Mouse (Mus musculus): Measurements from ENCODE around the gene Ndufa7. TPM values are rescaled to one million over a fixed set of nuclear protein-coding genes. Genes with fewer than 3 reads are reported as not detected.
"Not testable (repeated sequence)": the region's sequence is repeated elsewhere in the genome, so short reads cannot be mapped to it uniquely, and the experiment has no call there.

The Ndufa7 gene
- polyA plus RNA-seq, 1 experiment from 2014 or later, result 517 TPM

- not testable (repeated sequence) for H3K27me3 ChIP-seq (replicated peaks; ENCODE audit: control insufficient read depth, insufficient read depth, low read length); H3K36me3 ChIP-seq (ENCODE audit: control insufficient read depth, insufficient read depth, low read length); H3K4me3 ChIP-seq (ENCODE audit: low read length); H3K4me2 ChIP-seq (ENCODE audit: low read length); H3K27ac ChIP-seq (ENCODE audit: low read depth, low read length); H3K9ac ChIP-seq (ENCODE audit: low read depth, low read length); H3K9me3 ChIP-seq (ENCODE audit: control insufficient read depth, low read length); H3K4me1 ChIP-seq (ENCODE audit: control insufficient read depth, insufficient read depth, low read depth, low read length); ATAC-seq
- 91% methylated on average over 7 of the region's 11 CpGs for WGBS
Observed at GRCm38 (mm10) chr17:33884320-33884719, 59.9 kb downstream of the Ndufa7 start.

DNA sequence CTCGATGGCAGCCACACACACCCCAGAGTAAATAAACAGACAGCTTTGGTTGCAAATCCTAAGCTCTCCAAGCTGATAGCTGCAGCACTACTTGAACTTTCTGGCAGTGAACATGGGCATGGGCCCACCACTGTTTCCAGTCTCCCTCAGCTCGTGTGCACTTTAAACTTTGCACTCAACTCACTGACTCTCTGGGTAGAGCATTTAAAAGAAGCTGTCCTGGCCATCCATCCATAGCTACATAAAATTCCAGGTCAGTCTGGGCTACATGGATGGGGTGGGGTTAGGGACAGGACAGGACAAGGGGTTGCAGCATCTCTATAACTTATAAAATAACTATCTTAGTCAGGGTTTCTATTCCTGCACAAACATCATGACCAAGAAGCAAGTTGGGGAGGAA, 63.4 kb downstream of the Ndufa7 start:
- not testable (repeated sequence) for H3K27me3 ChIP-seq (replicated peaks; ENCODE audit: control insufficient read depth, insufficient read depth, low read length); H3K27ac ChIP-seq (ENCODE audit: low read depth, low read length); H3K4me2 ChIP-seq (ENCODE audit: low read length); ATAC-seq; H3K36me3 ChIP-seq (ENCODE audit: control insufficient read depth, insufficient read depth, low read length); H3K9ac ChIP-seq (ENCODE audit: low read depth, low read length); H3K9me3 ChIP-seq (ENCODE audit: control insufficient read depth, low read length); H3K4me3 ChIP-seq (ENCODE audit: low read length); H3K4me1 ChIP-seq (ENCODE audit: control insufficient read depth, insufficient read depth, low read depth, low read length)
- WGBS, result 87% methylated on average over 2 of the region's 2 CpGs

Small RNAs within 50 kb of the gene (microRNA-seq; reads per million reads assigned to microRNA genes)
- gene Gm27740, result not detected

Other genes with a start within 250 kb of the Ndufa7 start
- gene Zfp414, start 195.5 kb upstream of the Ndufa7 start, polyA plus RNA-seq (2015; fragmentation: Nextera tagmentation; extraction: Ambion mirVana), result 50.9 and 71.0 TPM in 2 replicates
- 0.15 and 0.51 TPM in 2 replicates for gene Pram1, start 186.5 kb upstream of the Ndufa7 start, polyA plus RNA-seq (2015; fragmentation: Nextera tagmentation; extraction: Ambion mirVana)
- gene Hnrnpm, start 137.7 kb upstream of the Ndufa7 start, polyA plus RNA-seq (2015; fragmentation: Nextera tagmentation; extraction: Ambion mirVana), result 161 and 194 TPM in 2 replicates
- 82.2 and 84.1 TPM in 2 replicates for gene March2, start 105.9 kb upstream of the Ndufa7 start, polyA plus RNA-seq (2015; fragmentation: Nextera tagmentation; extraction: Ambion mirVana)
- 481 and 517 TPM in 2 replicates for gene Rab11b, start 64.0 kb upstream of the Ndufa7 start, polyA plus RNA-seq (2015; fragmentation: Nextera tagmentation; extraction: Ambion mirVana)
- 26.6 and 29.0 TPM in 2 replicates for gene Angptl4, start 42.7 kb upstream of the Ndufa7 start, polyA plus RNA-seq (2015; fragmentation: Nextera tagmentation; extraction: Ambion mirVana)
- gene Kank3, start 14.1 kb upstream of the Ndufa7 start, polyA plus RNA-seq (2015; fragmentation: Nextera tagmentation; extraction: Ambion mirVana), result 45.8 and 46.6 TPM in 2 replicates
- 392 and 410 TPM in 2 replicates for gene Rps28, start within 50 bp of the Ndufa7 start, polyA plus RNA-seq (2015; fragmentation: Nextera tagmentation; extraction: Ambion mirVana)
- gene Cd320, start 18.5 kb downstream of the Ndufa7 start, polyA plus RNA-seq (2015; fragmentation: Nextera tagmentation; extraction: Ambion mirVana), result 55.7 and 59.8 TPM in 2 replicates
- not detected in 2 replicates for gene Gm7029, start 49.3 kb downstream of the Ndufa7 start, polyA plus RNA-seq (2015; fragmentation: Nextera tagmentation; extraction: Ambion mirVana)
- 2.5 and 2.6 TPM in 2 replicates for gene Kifc1, start 66.1 kb downstream of the Ndufa7 start, polyA plus RNA-seq (2015; fragmentation: Nextera tagmentation; extraction: Ambion mirVana)
- gene Platr17, start 80.6 kb downstream of the Ndufa7 start, polyA plus RNA-seq (2015; fragmentation: Nextera tagmentation; extraction: Ambion mirVana), result 0.20 and 0.46 TPM in 2 replicates
- 52.0 and 53.7 TPM in 2 replicates for gene Daxx, start 84.8 kb downstream of the Ndufa7 start, polyA plus RNA-seq (2015; fragmentation: Nextera tagmentation; extraction: Ambion mirVana)
- gene Tapbp, start 91.3 kb downstream of the Ndufa7 start, polyA plus RNA-seq (2015; fragmentation: Nextera tagmentation; extraction: Ambion mirVana), result 29.2 and 32.6 TPM in 2 replicates
- gene Zbtb22, start 91.3 kb downstream of the Ndufa7 start, polyA plus RNA-seq (2015; fragmentation: Nextera tagmentation; extraction: Ambion mirVana), result 16.2 and 17.2 TPM in 2 replicates
- 52.7 and 58.8 TPM in 2 replicates for gene Rgl2, start 105.0 kb downstream of the Ndufa7 start, polyA plus RNA-seq (2015; fragmentation: Nextera tagmentation; extraction: Ambion mirVana)
- 183 and 189 TPM in 2 replicates for gene Pfdn6, start 115.8 kb downstream of the Ndufa7 start, polyA plus RNA-seq (2015; fragmentation: Nextera tagmentation; extraction: Ambion mirVana)
- 20.7 and 23.5 TPM in 2 replicates for gene Wdr46, start 116.1 kb downstream of the Ndufa7 start, polyA plus RNA-seq (2015; fragmentation: Nextera tagmentation; extraction: Ambion mirVana)
- 13.3 and 16.1 TPM in 2 replicates for gene B3galt4, start 126.9 kb downstream of the Ndufa7 start, polyA plus RNA-seq (2015; fragmentation: Nextera tagmentation; extraction: Ambion mirVana)
- 75.4 and 80.7 TPM in 2 replicates for gene Vps52, start 131.2 kb downstream of the Ndufa7 start, polyA plus RNA-seq (2015; fragmentation: Nextera tagmentation; extraction: Ambion mirVana)
- gene Rps18, start 131.4 kb downstream of the Ndufa7 start, polyA plus RNA-seq (2015; fragmentation: Nextera tagmentation; extraction: Ambion mirVana), result 695 and 697 TPM in 2 replicates
- gene H2-K1, start 175.8 kb downstream of the Ndufa7 start, polyA plus RNA-seq (2015; fragmentation: Nextera tagmentation; extraction: Ambion mirVana), result 16.6 and 18.8 TPM in 2 replicates
- 17.3 and 18.5 TPM in 2 replicates for gene Ring1, start 200.1 kb downstream of the Ndufa7 start, polyA plus RNA-seq (2015; fragmentation: Nextera tagmentation; extraction: Ambion mirVana)
- 69.5 and 74.1 TPM in 2 replicates for gene H2-Ke6, start 203.5 kb downstream of the Ndufa7 start, polyA plus RNA-seq (2015; fragmentation: Nextera tagmentation; extraction: Ambion mirVana)
- gene Slc39a7, start 207.1 kb downstream of the Ndufa7 start, polyA plus RNA-seq (2015; fragmentation: Nextera tagmentation; extraction: Ambion mirVana), result 180 and 186 TPM in 2 replicates
- 53.3 and 54.1 TPM in 2 replicates for gene Rxrb, start 207.2 kb downstream of the Ndufa7 start, polyA plus RNA-seq (2015; fragmentation: Nextera tagmentation; extraction: Ambion mirVana)
- 4.7 and 6.7 TPM in 2 replicates for gene Col11a2, start 214.9 kb downstream of the Ndufa7 start, polyA plus RNA-seq (2015; fragmentation: Nextera tagmentation; extraction: Ambion mirVana)